Mouse (Mus musculus) small intestine, adult 2 months (tissue): Measurements from ENCODE around the gene Zswim2. TPM values are rescaled to one million over a fixed set of nuclear protein-coding genes. Genes with fewer than 3 reads are reported as not detected.
"Not testable (repeated sequence)": the region's sequence is repeated elsewhere in the genome, so short reads cannot be mapped to it uniquely, and the experiment has no call there.

ENCODE experiments used
- H3K27ac ChIP-seq: fragments of 200-500 bp; 2 replicates; pipeline ENCODE4 v1.5.1; 2012; ENCODE audit warnings: low read depth, low read length, control low read depth, inconsistent platforms; ENCODE audit not compliant: insufficient read depth
- H3K27me3 ChIP-seq: fragments of 200-500 bp; 2 replicates; pipeline ENCODE4 v1.6.1; 2012; ENCODE audit warnings: mild to moderate bottlenecking, moderate library complexity, low read length, inconsistent platforms; ENCODE audit not compliant: control insufficient read depth, insufficient read depth
- H3K36me3 ChIP-seq: fragments of 200-500 bp; 2 replicates; pipeline ENCODE4 v1.6.1; 2012; ENCODE audit warnings: mild to moderate bottlenecking, low read length, control low read depth, inconsistent platforms; ENCODE audit not compliant: control insufficient read depth, insufficient read depth
- H3K4me1 ChIP-seq: fragments of 200-500 bp; 2 replicates; pipeline ENCODE4 v1.6.1; 2012; ENCODE audit warnings: low read length, inconsistent platforms, mixed read lengths; ENCODE audit not compliant: control insufficient read depth, insufficient read depth, insufficient read length
- H3K4me3 ChIP-seq: fragments of 200-500 bp; 2 replicates; pipeline ENCODE4 v1.5.1; 2012; ENCODE audit warnings: low read depth, mild to moderate bottlenecking, control low read depth, inconsistent platforms, low read length, moderate library complexity
- CTCF ChIP-seq: fragments of 200-500 bp; IDR thresholded peaks from 2 replicates; pipeline ENCODE4 v1.5.1; 2012; ENCODE audit warnings: low read depth, mild to moderate bottlenecking, control low read depth, inconsistent platforms, low read length, moderate library complexity, mixed read lengths; ENCODE audit not compliant: insufficient replicate concordance, insufficient read length; ENCODE audit errors: extremely low read depth
- POLR2A ChIP-seq: fragments of 200-500 bp; IDR thresholded peaks from 2 replicates; pipeline ENCODE4 v1.6.1; 2012; ENCODE audit warnings: low read depth, mild to moderate bottlenecking, control low read depth, inconsistent platforms, low read length, moderate library complexity
- WGBS: fragments of 180-500 bp; shearing (Covaris S2); methylation state at CpG from one replicate; pipeline ENCODE4 v1.1.7; 2018; 5-methylcytosine and 5-hydroxymethylcytosine counted together
- polyA plus RNA-seq: library from polyadenylated mRNA; depleted of rRNA; stranded (reverse); fragments of >200 nt; gene quantifications from 2 replicates; pipeline ENCODE4 v1.2.3, GENCODE M21; 2012; rRNA removed

The Zswim2 gene
- polyA plus RNA-seq = not detected in 2 replicates

GRCm38 (mm10) chr2:83940931-83941361, at the start of gene Zswim2:
TSS of gene Zswim2 (minus strand) at chr2:83941228.
- H3K4me3 ChIP-seq = peak within 1 kb of the TSS; percentile 6; the same call in 1 of the 2 replicates
- no peaks in the 10 kb centered on the region for H3K36me3 ChIP-seq
- H3K27me3 ChIP-seq = no peaks in the 10 kb centered on the region
- TF ChIP-seq CTCF (no peak), POLR2A (no peak)
- H3K4me1 ChIP-seq = no peaks in the 10 kb centered on the region
- WGBS = 6% methylated on average over 20 of the region's 20 CpGs
- no peak within 1 kb of the TSS for H3K27ac ChIP-seq

- WGBS = no CpG with 5 or more reads among the region's 6 CpGs
- H3K4me1 ChIP-seq, H3K27ac ChIP-seq, H3K4me3 ChIP-seq, H3K27me3 ChIP-seq, H3K36me3 ChIP-seq: not testable (repeated sequence)
These were observed 49.2 kb upstream of the Zswim2 start, which contains the start of gene Gm13691 for GRCm38 (mm10) chr2:83990253-83990652. TSS of gene Gm13691 (plus strand) at chr2:83990553.

GRCm38 (mm10) chr2:83984443-83984842, 43.4 kb upstream of the Zswim2 start, which contains the start of gene Gm13697:
TSS of gene Gm13697 (plus strand) at chr2:83984743.
- no CpG with 5 or more reads among the region's 6 CpGs for WGBS
- not testable (repeated sequence) for H3K27ac ChIP-seq, H3K4me3 ChIP-seq, H3K36me3 ChIP-seq, H3K4me1 ChIP-seq, H3K27me3 ChIP-seq

GRCm38 (mm10) chr2:83978633-83979032, 37.6 kb upstream of the Zswim2 start, which contains the start of gene Gm13694:
TSS of gene Gm13694 (plus strand) at chr2:83978933.
- not testable (repeated sequence) for H3K36me3 ChIP-seq, H3K27ac ChIP-seq, H3K4me3 ChIP-seq, H3K27me3 ChIP-seq, H3K4me1 ChIP-seq
- WGBS = no CpG with 5 or more reads among the region's 6 CpGs

- H3K36me3 ChIP-seq, H3K4me3 ChIP-seq, H3K4me1 ChIP-seq, H3K27me3 ChIP-seq, H3K27ac ChIP-seq: not testable (repeated sequence)
- no CpG with 5 or more reads among the region's 6 CpGs for WGBS
These were observed 31.8 kb upstream of the Zswim2 start, which contains the start of gene Gm13696 for GRCm38 (mm10) chr2:83972823-83973222. TSS of gene Gm13696 (plus strand) at chr2:83973123.

GRCm38 (mm10) chr2:83967013-83967412, 26.0 kb upstream of the Zswim2 start, which contains the start of gene Gm13695:
TSS of gene Gm13695 (plus strand) at chr2:83967313.
- no CpG with 5 or more reads among the region's 6 CpGs for WGBS
- H3K4me3 ChIP-seq, H3K27ac ChIP-seq, H3K4me1 ChIP-seq, H3K27me3 ChIP-seq, H3K36me3 ChIP-seq: not testable (repeated sequence)

GRCm38 (mm10) chr2:83961203-83961602, 20.2 kb upstream of the Zswim2 start, which contains the start of gene Gm13693:
TSS of gene Gm13693 (plus strand) at chr2:83961503.
- not testable (repeated sequence) for H3K27ac ChIP-seq, H3K4me1 ChIP-seq, H3K36me3 ChIP-seq, H3K27me3 ChIP-seq, H3K4me3 ChIP-seq
- no CpG with 5 or more reads among the region's 6 CpGs for WGBS

GRCm38 (mm10) chr2:83955393-83955792, 14.4 kb upstream of the Zswim2 start, which contains the start of gene Gm13698:
TSS of gene Gm13698 (plus strand) at chr2:83955693.
- H3K4me3 ChIP-seq, H3K27me3 ChIP-seq, H3K36me3 ChIP-seq, H3K27ac ChIP-seq, H3K4me1 ChIP-seq: not testable (repeated sequence)
- WGBS = no CpG with 5 or more reads among the region's 6 CpGs
